Mouse (Mus musculus): Measurements from ENCODE around the gene Stox2. TPM values are rescaled to one million over a fixed set of nuclear protein-coding genes. Genes with fewer than 3 reads are reported as not detected.

The Stox2 gene
- polyA plus RNA-seq, 1 experiment from 2014 or later, result 9.2 TPM

GRCm38 (mm10) chr8:47191444-47192365 is 254.5 kb downstream of the Stox2 start:
- H3K4me3 ChIP-seq (replicated peaks; ENCODE audit: low read length), result no peak overlapping the region
- peaks cover 26% of the 10 kb centered on the region for H3K36me3 ChIP-seq (ENCODE audit: control insufficient read depth, insufficient read depth, low read length)
- H3K9me3 ChIP-seq (replicated peaks; ENCODE audit: control insufficient read depth, low read length), result no peaks in the 10 kb centered on the region
- 92% methylated on average over 18 of the region's 18 CpGs for WGBS
- no peak overlapping the region for H3K4me2 ChIP-seq (ENCODE audit: low read depth, low read length)
- no peak overlapping the region for H3K9ac ChIP-seq (ENCODE audit: low read length)
- H3K27ac ChIP-seq (ENCODE audit: low read length), result no peak overlapping the region
- ATAC-seq (ENCODE audit: insufficient read depth, low FRiP score), result no peak
- H3K4me1 ChIP-seq (ENCODE audit: control insufficient read depth, insufficient read depth, low read length), result no peaks in the 10 kb centered on the region
- H3K27me3 ChIP-seq (ENCODE audit: control insufficient read depth, insufficient read depth, low read length), result no peaks in the 10 kb centered on the region

- WGBS, result 81% methylated on average over 6 of the region's 6 CpGs
- no peak for ATAC-seq (ENCODE audit: insufficient read depth, low FRiP score)
- peaks cover 14% of the 10 kb centered on the region for H3K36me3 ChIP-seq (ENCODE audit: control insufficient read depth, insufficient read depth, low read length)
- H3K27me3 ChIP-seq (ENCODE audit: control insufficient read depth, insufficient read depth, low read length), result no peaks in the 10 kb centered on the region
- H3K4me3 ChIP-seq (replicated peaks; ENCODE audit: low read length), result no peak overlapping the region
- H3K9me3 ChIP-seq (replicated peaks; ENCODE audit: control insufficient read depth, low read length), result no peaks in the 10 kb centered on the region
- no peaks in the 10 kb centered on the region for H3K4me1 ChIP-seq (ENCODE audit: control insufficient read depth, insufficient read depth, low read length)
- H3K27ac ChIP-seq (ENCODE audit: low read length), result no peak overlapping the region
- no peak overlapping the region for H3K4me2 ChIP-seq (ENCODE audit: low read depth, low read length)
- no peak overlapping the region for H3K9ac ChIP-seq (ENCODE audit: low read length)
Measured at GRCm38 (mm10) chr8:47185396-47185795, 260.8 kb downstream of the Stox2 start.

DNA sequence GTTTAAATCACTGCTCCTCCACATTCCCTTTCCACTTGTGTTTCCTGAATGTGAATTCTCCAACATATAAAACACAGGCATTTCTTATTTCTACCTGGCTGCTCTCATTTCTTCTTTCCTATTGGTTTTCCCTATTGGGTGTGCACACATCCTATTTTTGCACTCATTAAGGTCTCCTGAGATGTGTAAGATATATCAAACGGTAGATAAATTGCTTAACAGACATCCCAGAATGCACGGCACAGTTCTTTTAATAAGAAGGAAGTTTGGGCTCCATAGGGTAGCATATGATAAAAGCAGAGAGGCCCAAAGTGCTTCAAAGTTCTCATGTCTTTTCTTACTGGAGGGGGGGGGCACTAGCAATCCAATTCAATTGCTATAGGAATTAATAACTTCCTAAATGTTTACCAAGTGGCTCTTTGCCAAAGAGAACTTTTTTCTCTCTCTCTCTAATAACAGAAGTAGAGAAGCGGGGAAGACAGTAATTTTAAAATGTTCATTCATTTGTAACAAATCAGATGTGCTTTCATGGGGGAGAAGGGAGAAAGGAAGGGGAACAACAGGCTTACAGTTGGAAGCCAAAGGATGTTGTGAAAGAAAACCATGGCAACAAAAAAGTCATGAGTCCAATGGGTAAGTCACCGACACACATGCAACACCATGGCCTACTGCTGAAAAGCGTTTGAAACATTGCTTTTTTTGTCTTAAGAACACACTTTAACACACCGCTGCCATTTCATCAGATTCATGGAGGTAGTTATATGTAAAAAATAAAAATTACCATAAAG is 263.2 kb downstream of the Stox2 start:
- 77% methylated on average over 6 of the region's 6 CpGs for WGBS
- Histone ChIP-seq H3K27me3 (ENCODE audit: control insufficient read depth, insufficient read depth, low read length) (no peaks in the 10 kb centered on the region), H3K36me3 (ENCODE audit: control insufficient read depth, insufficient read depth, low read length) (peaks cover 14% of the 10 kb centered on the region), H3K4me2 (ENCODE audit: low read depth, low read length) (no peak overlapping the region), H3K9ac (ENCODE audit: low read length) (no peak overlapping the region), H3K9me3 (replicated peaks; ENCODE audit: control insufficient read depth, low read length) (no peaks in the 10 kb centered on the region), H3K27ac (ENCODE audit: low read length) (no peak overlapping the region), H3K4me3 (replicated peaks; ENCODE audit: low read length) (no peak overlapping the region), H3K4me1 (ENCODE audit: control insufficient read depth, insufficient read depth, low read length) (no peaks in the 10 kb centered on the region)
- no peak for ATAC-seq (ENCODE audit: insufficient read depth, low FRiP score)

GRCm38 (mm10) chr8:47182292-47182691 is 263.9 kb downstream of the Stox2 start:
- peaks cover 14% of the 10 kb centered on the region for H3K36me3 ChIP-seq (ENCODE audit: control insufficient read depth, insufficient read depth, low read length)
- ATAC-seq (ENCODE audit: insufficient read depth, low FRiP score), result no peak
- no peak overlapping the region for H3K4me3 ChIP-seq (replicated peaks; ENCODE audit: low read length)
- 80% methylated on average over 4 of the region's 4 CpGs for WGBS
- no peak overlapping the region for H3K4me2 ChIP-seq (ENCODE audit: low read depth, low read length)
- no peaks in the 10 kb centered on the region for H3K9me3 ChIP-seq (replicated peaks; ENCODE audit: control insufficient read depth, low read length)
- H3K9ac ChIP-seq (ENCODE audit: low read length), result no peak overlapping the region
- H3K27me3 ChIP-seq (ENCODE audit: control insufficient read depth, insufficient read depth, low read length), result no peaks in the 10 kb centered on the region
- H3K27ac ChIP-seq (ENCODE audit: low read length), result no peak overlapping the region
- H3K4me1 ChIP-seq (ENCODE audit: control insufficient read depth, insufficient read depth, low read length), result no peaks in the 10 kb centered on the region

- Histone ChIP-seq H3K4me2 (ENCODE audit: low read depth, low read length) (no peak overlapping the region), H3K9ac (ENCODE audit: low read length) (no peak overlapping the region), H3K9me3 (replicated peaks; ENCODE audit: control insufficient read depth, low read length) (no peaks in the 10 kb centered on the region), H3K4me3 (replicated peaks; ENCODE audit: low read length) (no peak overlapping the region), H3K36me3 (ENCODE audit: control insufficient read depth, insufficient read depth, low read length) (peaks cover 9% of the 10 kb centered on the region), H3K4me1 (ENCODE audit: control insufficient read depth, insufficient read depth, low read length) (no peaks in the 10 kb centered on the region), H3K27ac (ENCODE audit: low read length) (no peak overlapping the region), H3K27me3 (ENCODE audit: control insufficient read depth, insufficient read depth, low read length) (no peaks in the 10 kb centered on the region)
- 80% methylated on average over 18 of the region's 18 CpGs for WGBS
- ATAC-seq (ENCODE audit: insufficient read depth, low FRiP score), result no peak
Measured at GRCm38 (mm10) chr8:47181032-47181698, 265.0 kb downstream of the Stox2 start.

DNA sequence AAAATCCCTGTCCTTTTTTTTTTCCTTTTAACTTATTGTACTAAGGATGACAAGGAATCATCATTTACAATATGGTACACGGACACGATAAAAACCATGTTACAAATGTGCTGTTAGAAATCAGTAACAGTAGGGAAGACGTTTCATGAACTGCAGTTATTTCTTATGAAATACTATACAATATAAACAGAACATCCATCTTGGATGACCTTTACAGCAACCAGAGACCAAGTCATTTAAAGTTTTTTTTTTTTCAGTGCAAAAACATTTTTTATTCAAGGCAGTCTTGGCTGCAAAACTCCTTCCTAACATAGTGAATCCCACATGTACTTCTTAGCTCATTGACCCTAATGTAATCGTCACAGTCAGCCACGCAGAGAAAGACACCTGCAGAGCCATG is 266.0 kb downstream of the Stox2 start:
- H3K36me3 ChIP-seq (ENCODE audit: control insufficient read depth, insufficient read depth, low read length), result no peaks in the 10 kb centered on the region
- no peaks in the 10 kb centered on the region for H3K27me3 ChIP-seq (ENCODE audit: control insufficient read depth, insufficient read depth, low read length)
- WGBS, result 48% methylated on average over 5 of the region's 5 CpGs
- no peak overlapping the region for H3K27ac ChIP-seq (ENCODE audit: low read length)
- no peak overlapping the region for H3K4me2 ChIP-seq (ENCODE audit: low read depth, low read length)
- no peak overlapping the region for H3K4me3 ChIP-seq (replicated peaks; ENCODE audit: low read length)
- no peaks in the 10 kb centered on the region for H3K4me1 ChIP-seq (ENCODE audit: control insufficient read depth, insufficient read depth, low read length)
- H3K9ac ChIP-seq (ENCODE audit: low read length), result no peak overlapping the region
- H3K9me3 ChIP-seq (replicated peaks; ENCODE audit: control insufficient read depth, low read length), result no peaks in the 10 kb centered on the region
- ATAC-seq (ENCODE audit: insufficient read depth, low FRiP score), result no peak

DNA sequence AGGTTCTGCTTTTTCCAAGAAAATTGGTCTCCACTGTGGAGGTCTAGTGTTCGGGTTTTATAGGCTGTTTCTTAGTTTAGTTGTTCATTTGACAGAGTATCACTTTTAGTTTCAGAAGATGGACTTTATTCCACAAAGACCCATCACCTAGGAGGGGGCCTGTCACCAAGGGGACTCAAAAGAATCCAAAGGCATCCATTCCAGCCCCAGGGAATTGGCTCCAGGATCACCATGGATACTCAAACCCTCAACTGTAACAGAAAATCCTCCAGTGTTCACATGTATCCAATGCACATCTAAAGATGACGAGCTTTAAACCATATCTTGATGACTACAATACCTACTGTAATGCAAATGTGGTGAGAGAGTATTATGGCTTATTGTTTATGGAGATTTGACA is 267.4 kb downstream of the Stox2 start:
- Histone ChIP-seq H3K27me3 (ENCODE audit: control insufficient read depth, insufficient read depth, low read length) (no peaks in the 10 kb centered on the region), H3K36me3 (ENCODE audit: control insufficient read depth, insufficient read depth, low read length) (no peaks in the 10 kb centered on the region), H3K27ac (ENCODE audit: low read length) (no peak overlapping the region), H3K9ac (ENCODE audit: low read length) (no peak overlapping the region), H3K9me3 (replicated peaks; ENCODE audit: control insufficient read depth, low read length) (no peaks in the 10 kb centered on the region), H3K4me1 (ENCODE audit: control insufficient read depth, insufficient read depth, low read length) (no peaks in the 10 kb centered on the region), H3K4me2 (ENCODE audit: low read depth, low read length) (no peak overlapping the region), H3K4me3 (replicated peaks; ENCODE audit: low read length) (no peak overlapping the region)
- WGBS, result 90% methylated on average over 2 of the region's 2 CpGs
- ATAC-seq (ENCODE audit: insufficient read depth, low FRiP score), result no peak

- no peak overlapping the region for H3K4me2 ChIP-seq (ENCODE audit: low read depth, low read length)
- ATAC-seq (ENCODE audit: insufficient read depth, low FRiP score), result no peak
- H3K9ac ChIP-seq (ENCODE audit: low read length), result no peak overlapping the region
- no peaks in the 10 kb centered on the region for H3K27me3 ChIP-seq (ENCODE audit: control insufficient read depth, insufficient read depth, low read length)
- 66% methylated on average over 7 of the region's 7 CpGs for WGBS
- no peaks in the 10 kb centered on the region for H3K9me3 ChIP-seq (replicated peaks; ENCODE audit: control insufficient read depth, low read length)
- H3K4me3 ChIP-seq (replicated peaks; ENCODE audit: low read length), result no peak overlapping the region
- H3K4me1 ChIP-seq (ENCODE audit: control insufficient read depth, insufficient read depth, low read length), result no peaks in the 10 kb centered on the region
- H3K36me3 ChIP-seq (ENCODE audit: control insufficient read depth, insufficient read depth, low read length), result no peaks in the 10 kb centered on the region
- no peak overlapping the region for H3K27ac ChIP-seq (ENCODE audit: low read length)
Measured at GRCm38 (mm10) chr8:47173823-47174222, 272.3 kb downstream of the Stox2 start.

GRCm38 (mm10) chr8:47172848-47173247 is 273.3 kb downstream of the Stox2 start:
- H3K27ac ChIP-seq (ENCODE audit: low read length), result no peak overlapping the region
- ATAC-seq (ENCODE audit: insufficient read depth, low FRiP score), result no peak
- H3K9me3 ChIP-seq (replicated peaks; ENCODE audit: control insufficient read depth, low read length), result no peaks in the 10 kb centered on the region
- no peaks in the 10 kb centered on the region for H3K27me3 ChIP-seq (ENCODE audit: control insufficient read depth, insufficient read depth, low read length)
- H3K9ac ChIP-seq (ENCODE audit: low read length), result no peak overlapping the region
- no peaks in the 10 kb centered on the region for H3K36me3 ChIP-seq (ENCODE audit: control insufficient read depth, insufficient read depth, low read length)
- H3K4me1 ChIP-seq (ENCODE audit: control insufficient read depth, insufficient read depth, low read length), result no peaks in the 10 kb centered on the region
- H3K4me2 ChIP-seq (ENCODE audit: low read depth, low read length), result no peak overlapping the region
- no peak overlapping the region for H3K4me3 ChIP-seq (replicated peaks; ENCODE audit: low read length)
- 72% methylated on average over 10 of the region's 10 CpGs for WGBS

Data from stomach, embryonic 16.5 days (tissue).